Comparison of ENCODE assay signal across 8 mouse cellular contexts in the genomic region with DNA sequence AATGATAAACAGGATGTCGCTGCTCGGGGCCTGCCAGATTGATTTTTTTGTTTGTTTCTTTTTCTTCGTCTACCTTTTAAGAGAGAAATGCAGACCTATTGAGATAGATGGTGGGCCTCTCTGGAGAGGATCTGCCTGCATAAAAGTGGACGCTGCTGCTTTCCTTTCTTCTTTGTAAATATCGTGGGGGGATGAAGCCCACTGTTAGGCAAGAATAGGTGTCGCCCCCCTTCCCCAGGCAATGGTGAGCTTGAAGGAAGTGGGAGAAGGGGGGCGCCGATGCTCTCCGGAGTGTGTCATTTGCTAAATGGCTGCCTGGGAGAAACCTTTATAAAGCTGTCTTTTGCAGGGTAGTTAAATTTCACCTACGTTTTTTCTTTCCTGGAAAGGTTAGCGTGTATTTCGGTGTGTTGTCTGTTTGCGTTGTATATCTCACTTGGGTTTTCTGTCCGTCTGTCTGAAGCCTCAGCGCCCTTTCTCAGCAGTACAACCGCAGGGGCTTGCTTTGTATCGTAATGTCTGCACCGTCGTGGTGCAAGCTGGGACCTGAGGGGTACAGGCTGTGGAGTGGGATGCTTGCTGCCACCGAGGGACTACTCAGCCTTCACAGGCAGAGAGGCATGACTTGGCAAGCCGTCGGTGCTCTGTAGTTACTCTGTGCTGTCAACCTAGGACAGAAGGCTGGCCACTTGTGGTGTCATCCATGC. TPM values are rescaled to one million over a fixed set of nuclear protein-coding genes. Genes with fewer than 3 reads are reported as not detected.
DNase-seq lines count a peak whose midpoint lies in the region; ATAC-seq lines count a peak whose summit lies in the region.

No protein-coding gene starts in this region.

- no peaks in the 10 kb centered on the region for H3K36me3 ChIP-seq in heart, embryonic 16.5 days (ENCODE audit: control insufficient read depth, insufficient read depth)
- no peaks in the 10 kb centered on the region for H3K36me3 ChIP-seq in limb, embryonic 13.5 days

- peak overlapping the region; percentile 80 for H3K4me3 ChIP-seq in heart, embryonic 16.5 days (ENCODE audit: low read length)
- H3K4me3 ChIP-seq in limb, embryonic 13.5 days, result peak overlapping the region; percentile 92

- no peaks in the 10 kb centered on the region for H3K27me3 ChIP-seq in heart, embryonic 16.5 days (ENCODE audit: control insufficient read depth, insufficient read depth, low read length)
- H3K27me3 ChIP-seq in limb, embryonic 13.5 days, result no peaks in the 10 kb centered on the region

- DNase-seq in adrenal gland, postnatal 14 days, result peak; percentile 65
- no peak for DNase-seq in adrenal gland, adult 8-10 months
- peak; percentile 61 for DNase-seq in 416B (ENCODE audit: low read depth)
- peak; percentile 63 to 68 for DNase-seq in cerebellum, postnatal 14 days
- DNase-seq in urinary bladder, postnatal 14 days (ENCODE audit: low spot score), result no peak

- under 1% methylated on average over 22 of the region's 22 CpGs for WGBS in heart, embryonic 16.5 days
- WGBS in limb, embryonic 13.5 days, result under 1% methylated on average over 22 of the region's 22 CpGs

- no peaks in the 10 kb centered on the region for H3K9me3 ChIP-seq in heart, embryonic 16.5 days (replicated peaks; ENCODE audit: control insufficient read depth, low read length)
- no peaks in the 10 kb centered on the region for H3K9me3 ChIP-seq in limb, embryonic 13.5 days

- peak overlapping the region; percentile 98 for H3K27ac ChIP-seq in heart, embryonic 16.5 days (ENCODE audit: low read length)
- peak overlapping the region; percentile 99 for H3K27ac ChIP-seq in limb, embryonic 13.5 days

- ATAC-seq in heart, embryonic 16.5 days (replicated peaks; ENCODE audit: extremely low read depth, insufficient read depth, low FRiP score), result no peak
- no peak for ATAC-seq in limb, embryonic 13.5 days (ENCODE audit: low FRiP score, low read depth)
- ATAC-seq in monocyte, adult 5-6 weeks (replicated peaks; ENCODE audit: insufficient number of reproducible peaks, low FRiP score, low TSS enrichment, poor library complexity, severe bottlenecking), result peak; percentile 25

- H3K9ac ChIP-seq in heart, embryonic 16.5 days (ENCODE audit: low read length), result peak overlapping the region; percentile 94
- peak overlapping the region; percentile 99 for H3K9ac ChIP-seq in limb, embryonic 13.5 days

- peak overlapping the region; percentile 80 for H3K4me2 ChIP-seq in heart, embryonic 16.5 days (ENCODE audit: low read depth, low read length)
- H3K4me2 ChIP-seq in limb, embryonic 13.5 days (replicated peaks), result peak overlapping the region; percentile 96

- H3K4me1 ChIP-seq in heart, embryonic 16.5 days (ENCODE audit: control insufficient read depth, insufficient read depth, low read length), result peaks cover 52% of the 10 kb centered on the region
- peaks cover 56% of the 10 kb centered on the region for H3K4me1 ChIP-seq in limb, embryonic 13.5 days

RNA-seq across cellular contexts. Expression of a gene that starts 0.9 kb away (rescaled TPM):
- 86.4 and 91.3 TPM in 2 replicates for total RNA-seq in adrenal gland, postnatal 14 days (2021)
- total RNA-seq in adrenal gland, adult 8-10 months (2022), result 100 to 1,000 TPM; 140 to 182 (median 166) TPM
- 19.3 and 30.1 TPM in 2 replicates for polyA plus RNA-seq in heart, embryonic 16.5 days (2015; fragmentation: Nextera tagmentation; extraction: Ambion mirVana)
- 49.0 and 52.7 TPM in 2 replicates for polyA plus RNA-seq in limb, embryonic 13.5 days (2015; fragmentation: Nextera tagmentation; extraction: Ambion mirVana)
- total RNA-seq in monocyte, adult 5-6 weeks (2017), result 13.3 to 55.4 TPM (median 22.1 TPM) in 3 replicates

RNA-seq across cellular contexts. Expression of a gene that starts 56.5 kb away (rescaled TPM):
- 3.0 and 3.6 TPM in 2 replicates for total RNA-seq in adrenal gland, postnatal 14 days (2021)
- 1 to 10 TPM; 5.5 to 9.0 (median 6.5) TPM for total RNA-seq in adrenal gland, adult 8-10 months (2022)
- 19.7 and 21.4 TPM in 2 replicates for polyA plus RNA-seq in heart, embryonic 16.5 days (2015; fragmentation: Nextera tagmentation; extraction: Ambion mirVana)
- polyA plus RNA-seq in limb, embryonic 13.5 days (2015; fragmentation: Nextera tagmentation; extraction: Ambion mirVana), result 7.3 and 8.3 TPM in 2 replicates
- 1.2 TPM in 1 of 3 replicates, not detected in the others for total RNA-seq in monocyte, adult 5-6 weeks (2017)

Comparison
In these comparisons a context has a peak if more than half of its experiments do, and no peak if none do; other contexts are left out.
1. DNase-seq: peak in adrenal gland, postnatal 14 days (single experiment), 416B (single experiment) and cerebellum, postnatal 14 days (2 of 2); none in adrenal gland, adult 8-10 months (single experiment) and urinary bladder, postnatal 14 days (single experiment).